Mouse (Mus musculus) embryonic fibroblast, embryonic 13.5 days (primary cell): ENCODE data around the gene Rab11fip3.

ENCODE experiments used
- CTCF ChIP-seq: IDR thresholded peaks from 2 replicates; pipeline ENCODE4 v1.5.1; 2011; ENCODE audit warnings: mild to moderate bottlenecking, control low read depth, low read length, moderate library complexity, borderline replicate concordance; ENCODE audit not compliant: insufficient read depth
- POLR2A ChIP-seq: IDR thresholded peaks from 2 replicates; pipeline ENCODE4 v1.6.1; 2011; ENCODE audit warnings: low read depth, mild to moderate bottlenecking, control low read depth, low read length, moderate library complexity

DNA sequence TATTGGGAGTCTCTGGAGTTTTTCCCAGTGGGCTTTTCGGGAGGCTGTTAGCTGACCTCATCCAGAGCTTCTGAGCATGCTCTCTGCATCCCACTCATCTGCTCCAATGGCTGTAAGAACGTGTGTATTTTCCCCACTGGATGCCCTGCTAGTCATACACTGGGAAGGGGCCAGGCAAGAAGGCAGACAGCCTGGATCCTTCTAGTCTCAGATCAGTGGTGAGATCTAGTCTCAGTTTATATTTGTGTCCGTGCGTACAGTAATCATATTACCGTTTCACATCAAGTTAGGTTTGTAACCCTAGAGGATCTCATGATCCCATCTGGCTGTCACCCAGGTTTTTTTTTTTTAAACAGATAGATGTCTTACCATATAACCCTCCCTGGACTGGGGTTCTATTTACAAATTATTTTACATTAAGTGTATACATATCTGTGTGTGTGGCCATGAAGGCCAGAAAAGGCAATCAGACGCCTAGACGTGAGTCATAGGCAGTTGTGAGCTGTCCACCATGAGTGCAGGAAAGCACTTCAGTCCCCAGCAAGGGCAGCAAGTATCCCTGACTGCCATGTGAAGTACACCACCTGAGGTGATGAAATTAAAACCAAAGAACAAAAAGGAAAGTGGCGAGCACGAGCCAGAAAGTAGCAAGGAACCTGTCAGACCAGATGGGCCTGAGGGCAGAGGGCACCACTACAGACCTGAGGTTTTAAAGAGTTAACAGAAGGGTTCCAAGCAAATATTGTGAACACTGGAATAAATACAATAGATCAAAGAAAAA, 11.4 kb downstream of the Rab11fip3 start:
- TF ChIP-seq CTCF (no peak), POLR2A (no peak)
